Mouse (Mus musculus) liver, postnatal 0 days (tissue): ENCODE data around the gene Acot13.

Source experiments
- CTCF ChIP-seq: sonication (generic); IDR thresholded peaks from 2 replicates; pipeline ENCODE4 v1.5.1; 2016; ENCODE audit warnings: antibody characterized with exemption, low read depth
- EP300 ChIP-seq: IDR thresholded peaks from 2 replicates; pipeline ENCODE4 v1.6.1; 2016; ENCODE audit warnings: antibody characterized with exemption, low read depth, mild to moderate bottlenecking

DNA sequence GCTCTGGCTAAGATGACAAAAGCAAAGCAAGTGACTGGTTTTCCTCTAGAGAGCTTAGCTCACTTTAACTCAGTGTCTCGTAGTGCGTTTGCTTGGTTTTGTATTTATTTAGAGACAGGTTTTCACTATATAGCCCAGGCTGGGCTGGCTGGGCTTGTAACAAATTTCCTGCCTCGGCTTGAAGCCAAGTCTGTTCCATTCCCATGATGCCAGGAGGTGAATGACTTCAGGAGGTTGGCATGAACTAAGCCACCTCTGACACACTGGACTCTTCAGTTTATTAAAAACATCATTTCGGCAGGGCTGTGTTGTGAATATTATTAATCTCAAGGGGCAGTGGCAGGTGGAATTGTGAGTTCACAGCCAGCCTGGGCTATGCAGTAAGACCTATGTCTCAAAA, 5.8 kb downstream of the Acot13 start:
- TF ChIP-seq EP300 (no peak), CTCF (no peak)
